Mouse (Mus musculus) stomach, embryonic 16.5 days (tissue): ENCODE measurements at regions not wholly inside any gene's neighbourhood (a gene's known extent, or its start where the extent isn't known, plus 50 kb on each side); places are given as distances from the start of the nearest gene placed in this dataset.

ENCODE experiments used
- ATAC-seq: fragments of 200-750 bp; cut with Nextera tagmentation; 2 replicates; pipeline ENCODE4 v1.8.0; 2017; ENCODE audit warnings: moderate number of reproducible peaks, moderate TSS enrichment; ENCODE audit not compliant: insufficient read depth, low FRiP score
- H3K27ac ChIP-seq: fragments of 300-500 bp; sonication (generic); 2 replicates; pipeline ENCODE4 v1.5.1; 2014; ENCODE audit warnings: low read length
- H3K27me3 ChIP-seq: fragments of 300-500 bp; sonication (generic); 2 replicates; pipeline ENCODE4 v1.6.1; 2014; ENCODE audit warnings: low read length, control low read depth, mixed read lengths; ENCODE audit not compliant: control insufficient read depth, insufficient read depth
- H3K36me3 ChIP-seq: fragments of 300-500 bp; sonication (generic); 2 replicates; pipeline ENCODE4 v1.6.1; 2014; ENCODE audit warnings: low read length; ENCODE audit not compliant: control insufficient read depth, insufficient read depth
- H3K4me1 ChIP-seq: fragments of 300-500 bp; sonication (generic); 2 replicates; pipeline ENCODE4 v1.6.1; 2014; ENCODE audit warnings: low read length, control low read depth, mixed read lengths; ENCODE audit not compliant: control insufficient read depth, insufficient read depth
- H3K4me2 ChIP-seq: fragments of 300-500 bp; sonication (generic); 2 replicates; pipeline ENCODE4 v1.6.1; 2014; ENCODE audit warnings: low read depth, low read length, mixed read lengths
- H3K4me3 ChIP-seq: fragments of 300-500 bp; sonication (generic); replicated peaks from 2 replicates; pipeline ENCODE4 v1.5.1; 2014; ENCODE audit warnings: mild to moderate bottlenecking, low read length
- H3K9ac ChIP-seq: fragments of 300-500 bp; sonication (generic); 2 replicates; pipeline ENCODE4 v1.6.1; 2014; ENCODE audit warnings: low read length
- H3K9me3 ChIP-seq: fragments of 300-500 bp; sonication (generic); replicated peaks from 2 replicates; pipeline ENCODE4 v1.6.1; 2016; ENCODE audit warnings: low read length, control low read depth; ENCODE audit not compliant: control insufficient read depth
- WGBS: fragments of 180-500 bp; shearing (Covaris S2); extraction: QIAGEN DNeasy Blood & Tissue Kit; methylation state at CpG from one replicate; pipeline ENCODE4 v1.1.7; 2014; 5-methylcytosine and 5-hydroxymethylcytosine counted together

- H3K9me3 ChIP-seq: no peaks in the 10 kb centered on the region
- no peak for ATAC-seq
Measured at GRCm38 (mm10) chr14:24839056-24839455, 352.1 kb downstream of the Rps24 start.

GRCm38 (mm10) chr14:24841715-24842496 lies 355.0 kb downstream of the Rps24 start:
- Histone ChIP-seq H3K27ac (no peak overlapping the region), H3K9me3 (no peaks in the 10 kb centered on the region), H3K36me3 (no peaks in the 10 kb centered on the region), H3K9ac (no peak overlapping the region), H3K4me3 (no peak overlapping the region), H3K4me2 (no peak overlapping the region), H3K4me1 (no peaks in the 10 kb centered on the region), H3K27me3 (no peaks in the 10 kb centered on the region)
- no peak for ATAC-seq
- WGBS: 59% methylated on average over 17 of the region's 17 CpGs

More at GRCm38 (mm10) chr14:24839056-24839455, 352.1 kb downstream of the Rps24 start:
- Histone ChIP-seq H3K36me3 (no peaks in the 10 kb centered on the region), H3K4me1 (no peaks in the 10 kb centered on the region), H3K4me2 (no peak overlapping the region), H3K27me3 (no peaks in the 10 kb centered on the region), H3K27ac (no peak overlapping the region), H3K9ac (no peak overlapping the region), H3K4me3 (no peak overlapping the region)
- 62% methylated on average over 4 of the region's 4 CpGs for WGBS

GRCm38 (mm10) chr14:24843626-24844025 lies 356.7 kb downstream of the Rps24 start:
- H3K27me3 ChIP-seq: no peaks in the 10 kb centered on the region
- ATAC-seq: no peak

DNA sequence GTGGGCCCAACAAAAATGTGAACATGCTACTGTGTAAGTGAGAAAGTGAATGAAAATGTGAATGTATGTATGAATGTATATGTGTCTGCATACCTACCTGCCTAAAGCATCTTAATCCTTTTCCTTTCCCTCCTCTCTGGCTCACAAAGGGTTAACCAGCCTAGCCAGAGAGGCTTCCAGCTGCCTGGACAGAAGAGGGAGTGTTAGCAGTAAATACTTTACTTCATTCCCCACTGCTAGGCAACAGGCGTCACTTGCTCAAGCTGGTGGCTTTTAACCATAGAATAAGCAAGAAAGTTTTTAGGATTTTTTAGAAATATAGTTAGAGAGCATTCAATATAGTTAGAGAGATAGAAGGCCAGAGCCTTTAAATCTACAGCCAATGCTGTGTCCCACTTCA lies 363.6 kb downstream of the Rps24 start:
- H3K4me3 ChIP-seq: no peak overlapping the region
- ATAC-seq: no peak
- 22% methylated on average over 1 of the region's 1 CpGs for WGBS
- no peak overlapping the region for H3K4me2 ChIP-seq
- no peaks in the 10 kb centered on the region for H3K27me3 ChIP-seq
- no peaks in the 10 kb centered on the region for H3K36me3 ChIP-seq
- H3K27ac ChIP-seq: no peak overlapping the region
- H3K4me1 ChIP-seq: peaks cover 4% of the 10 kb centered on the region; the same call in 1 of the 2 replicates
- no peak overlapping the region for H3K9ac ChIP-seq
- H3K9me3 ChIP-seq: no peaks in the 10 kb centered on the region

More at GRCm38 (mm10) chr14:24843626-24844025, 356.7 kb downstream of the Rps24 start:
- H3K9ac ChIP-seq: no peak overlapping the region
- no peaks in the 10 kb centered on the region for H3K4me1 ChIP-seq
- no peaks in the 10 kb centered on the region for H3K36me3 ChIP-seq
- no peak overlapping the region for H3K4me3 ChIP-seq
- no peaks in the 10 kb centered on the region for H3K9me3 ChIP-seq
- H3K4me2 ChIP-seq: no peak overlapping the region
- 66% methylated on average over 4 of the region's 4 CpGs for WGBS
- no peak overlapping the region for H3K27ac ChIP-seq

GRCm38 (mm10) chr14:24854459-24854858 lies 367.5 kb downstream of the Rps24 start:
- H3K4me3 ChIP-seq: no peak overlapping the region
- ATAC-seq: no peak
- no peak overlapping the region for H3K9ac ChIP-seq
- no peaks in the 10 kb centered on the region for H3K36me3 ChIP-seq
- peaks cover 4% of the 10 kb centered on the region; the same call in 1 of the 2 replicates for H3K4me1 ChIP-seq
- no peak overlapping the region for H3K4me2 ChIP-seq
- H3K27ac ChIP-seq: no peak overlapping the region
- no peaks in the 10 kb centered on the region for H3K9me3 ChIP-seq
- H3K27me3 ChIP-seq: no peaks in the 10 kb centered on the region
- WGBS: 49% methylated on average over 4 of the region's 4 CpGs

DNA sequence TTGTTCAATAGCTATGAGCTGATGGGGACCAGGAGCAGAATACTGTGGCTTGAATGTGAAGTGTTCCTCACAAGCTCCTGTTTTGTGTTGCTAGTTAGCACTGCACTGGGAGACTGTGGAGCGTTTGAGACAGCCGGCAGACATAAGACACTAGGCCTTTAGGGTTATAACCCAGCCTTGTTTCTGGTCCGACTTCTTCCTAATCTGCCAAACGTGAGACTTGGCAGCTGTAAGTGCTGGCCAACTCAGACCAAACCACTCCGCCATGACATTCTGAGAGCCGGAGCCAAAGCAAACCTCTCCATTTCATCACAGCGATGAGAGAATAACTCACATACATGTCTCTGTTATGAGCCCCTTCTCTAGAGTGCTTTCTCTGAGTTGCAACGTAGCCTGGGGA lies 375.2 kb downstream of the Rps24 start:
- Histone ChIP-seq H3K27ac (no peak overlapping the region; the same call in 1 of the 2 replicates), H3K9ac (no peak overlapping the region), H3K9me3 (no peaks in the 10 kb centered on the region), H3K4me3 (no peak overlapping the region), H3K36me3 (no peaks in the 10 kb centered on the region), H3K4me1 (no peaks in the 10 kb centered on the region), H3K27me3 (no peaks in the 10 kb centered on the region), H3K4me2 (no peak overlapping the region)
- 54% methylated on average over 8 of the region's 8 CpGs for WGBS
- ATAC-seq: no peak

- 67% methylated on average over 7 of the region's 7 CpGs for WGBS
- no peak overlapping the region for H3K27ac ChIP-seq
- no peaks in the 10 kb centered on the region for H3K27me3 ChIP-seq
- no peak overlapping the region for H3K4me3 ChIP-seq
- H3K9me3 ChIP-seq: no peaks in the 10 kb centered on the region
- no peaks in the 10 kb centered on the region for H3K4me1 ChIP-seq
- H3K36me3 ChIP-seq: no peaks in the 10 kb centered on the region
- no peak overlapping the region for H3K4me2 ChIP-seq
- H3K9ac ChIP-seq: no peak overlapping the region
- no peak for ATAC-seq
Measured at GRCm38 (mm10) chr14:24862661-24863060, 375.7 kb downstream of the Rps24 start.

DNA sequence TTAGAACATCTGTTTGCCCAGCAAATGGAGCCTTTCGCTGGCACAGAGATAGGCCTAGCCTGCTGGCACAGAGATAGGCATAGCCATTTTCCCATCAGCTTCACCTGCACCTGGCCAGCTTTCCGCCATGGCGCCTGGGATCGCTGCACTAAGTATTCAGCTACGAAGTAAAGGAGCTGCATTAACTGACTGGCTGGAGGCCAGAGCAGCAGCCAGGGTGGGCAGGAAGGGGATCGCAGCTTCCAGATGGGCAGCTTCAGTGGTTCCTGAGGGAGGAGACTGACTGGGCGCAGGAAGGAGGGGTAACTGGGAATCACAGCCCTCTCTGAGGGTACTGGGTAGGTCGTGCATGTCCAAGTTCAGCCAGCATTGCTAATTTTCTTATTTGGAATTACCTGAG lies 376.2 kb downstream of the Rps24 start:
- no peaks in the 10 kb centered on the region for H3K27me3 ChIP-seq

GRCm38 (mm10) chr14:24865579-24866230 lies 378.8 kb downstream of the Rps24 start:
- ATAC-seq: no peak
- Histone ChIP-seq H3K27me3 (no peaks in the 10 kb centered on the region), H3K9me3 (no peaks in the 10 kb centered on the region), H3K27ac (no peak overlapping the region), H3K9ac (no peak overlapping the region), H3K36me3 (no peaks in the 10 kb centered on the region), H3K4me1 (no peaks in the 10 kb centered on the region), H3K4me3 (no peak overlapping the region), H3K4me2 (no peak overlapping the region)
- WGBS: 74% methylated on average over 6 of the region's 6 CpGs

More for the DNA sequence above, 376.2 kb downstream of the Rps24 start:
- H3K36me3 ChIP-seq: no peaks in the 10 kb centered on the region
- no peak overlapping the region for H3K27ac ChIP-seq
- 56% methylated on average over 8 of the region's 8 CpGs for WGBS
- no peak overlapping the region for H3K9ac ChIP-seq
- ATAC-seq: no peak
- no peaks in the 10 kb centered on the region for H3K9me3 ChIP-seq
- H3K4me2 ChIP-seq: no peak overlapping the region
- no peak overlapping the region for H3K4me3 ChIP-seq
- H3K4me1 ChIP-seq: no peaks in the 10 kb centered on the region
